Mouse (Mus musculus): Measurements from ENCODE around the gene Nnmt.

Gene Nnmt

GRCm38 (mm10) chr9:48633147-48633546 is 28.2 kb upstream of the Nnmt start:
- no peak for DNase-seq

- no peak for DNase-seq
Measured at GRCm38 (mm10) chr9:48619268-48619667, 14.3 kb upstream of the Nnmt start.

DNA sequence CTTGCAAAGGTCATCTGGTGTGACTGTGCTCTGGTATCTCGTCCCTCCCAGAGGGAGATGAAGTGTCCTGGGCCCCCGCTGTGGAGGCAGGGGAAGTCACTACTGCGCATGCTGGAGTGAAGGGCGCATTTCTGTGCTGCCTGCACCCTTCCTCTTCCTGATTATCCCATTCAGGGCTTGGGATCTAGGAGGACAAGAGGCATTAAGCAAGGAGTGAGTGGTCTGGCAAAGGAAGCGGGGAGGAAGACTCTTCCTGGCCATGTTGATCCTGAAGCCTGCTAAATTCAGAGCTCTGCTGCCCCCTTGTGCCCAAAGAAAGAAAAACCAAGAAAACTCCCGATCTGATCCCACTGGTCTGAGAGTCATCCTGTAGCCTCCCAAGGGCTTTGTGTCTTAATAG is 13.6 kb upstream of the Nnmt start:
- peak; percentile 58 to 61 for DNase-seq

GRCm38 (mm10) chr9:48618111-48618510 is 13.2 kb upstream of the Nnmt start:
- DNase-seq = no peak

DNA sequence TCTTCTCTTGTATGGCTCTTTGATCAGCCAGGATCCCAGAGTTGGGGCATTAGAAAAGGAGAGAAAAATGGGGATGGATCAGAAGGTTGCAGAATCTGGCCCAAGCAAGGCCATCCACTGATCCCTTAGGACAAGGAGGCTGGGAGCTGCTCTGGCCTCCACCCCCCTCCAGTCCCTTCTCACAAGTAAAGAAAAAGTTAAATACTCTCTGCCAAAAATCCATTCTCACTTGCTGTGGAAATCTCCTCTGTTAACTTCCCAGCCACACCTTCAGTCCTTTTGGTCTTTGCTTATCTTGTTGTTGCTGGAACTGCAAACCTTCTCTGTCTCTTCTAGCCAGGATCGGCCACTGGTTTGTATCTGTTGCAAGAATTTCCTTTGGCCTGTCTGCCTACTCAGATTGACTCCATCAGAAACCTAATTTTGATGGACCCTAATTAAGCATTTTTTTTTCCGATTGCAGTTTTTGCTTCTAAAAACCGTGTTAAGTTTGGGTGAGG is 12.6 kb upstream of the Nnmt start:
- DNase-seq = no peak

- no peak for DNase-seq
Measured at GRCm38 (mm10) chr9:48613221-48613620, 8.3 kb upstream of the Nnmt start.

DNA sequence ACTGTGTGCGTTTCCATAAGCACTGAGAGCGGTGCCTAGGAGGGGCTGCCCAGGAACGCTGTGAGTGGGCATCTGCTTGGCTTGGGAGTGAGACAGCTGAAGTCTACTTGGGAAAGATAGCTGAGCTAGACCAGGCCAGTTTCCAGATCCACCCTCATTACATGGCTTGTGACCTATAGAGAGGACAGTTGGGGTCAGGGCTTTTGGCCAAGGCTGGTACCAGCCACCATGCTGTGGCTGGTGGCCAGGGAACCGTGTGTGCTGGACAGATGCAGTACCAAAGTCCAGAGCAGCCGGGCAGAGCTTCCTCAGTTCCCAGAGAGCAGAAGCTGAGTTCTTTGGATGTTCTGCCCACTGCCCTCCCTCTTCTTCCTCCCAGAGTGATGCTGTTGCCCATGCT is 7.6 kb upstream of the Nnmt start:
- DNase-seq = no peak

DNA sequence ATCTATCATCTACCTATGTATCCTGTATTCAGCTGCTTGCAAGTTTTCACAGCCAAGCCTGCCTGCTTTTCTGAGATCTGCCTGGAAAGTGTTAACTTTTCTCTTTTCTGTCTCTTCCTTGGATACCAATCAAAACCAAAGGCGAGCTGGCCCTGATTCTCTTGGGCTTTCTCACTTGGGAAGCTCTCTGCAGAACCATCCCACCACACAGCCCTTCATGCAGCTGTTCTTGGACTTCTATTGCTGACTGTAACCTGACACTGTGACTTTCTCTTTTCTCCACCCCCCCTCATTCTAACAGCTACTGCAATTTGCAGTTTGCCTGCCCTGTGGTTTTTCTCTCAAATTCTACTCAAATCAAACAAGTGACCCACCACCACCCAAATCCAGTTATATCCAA is 6.1 kb upstream of the Nnmt start:
- DNase-seq = no peak

- DNase-seq = no peak
Measured at GRCm38 (mm10) chr9:48609734-48610133, 4.8 kb upstream of the Nnmt start.

- no peak for DNase-seq
Measured at GRCm38 (mm10) chr9:48607417-48607816, 2.5 kb upstream of the Nnmt start.

GRCm38 (mm10) chr9:48606171-48606570 is 1.2 kb upstream of the Nnmt start:
- no peak for DNase-seq

- DNase-seq = no peak
Measured at GRCm38 (mm10) chr9:48605697-48606096, 744 bp upstream of the Nnmt start.

DNA sequence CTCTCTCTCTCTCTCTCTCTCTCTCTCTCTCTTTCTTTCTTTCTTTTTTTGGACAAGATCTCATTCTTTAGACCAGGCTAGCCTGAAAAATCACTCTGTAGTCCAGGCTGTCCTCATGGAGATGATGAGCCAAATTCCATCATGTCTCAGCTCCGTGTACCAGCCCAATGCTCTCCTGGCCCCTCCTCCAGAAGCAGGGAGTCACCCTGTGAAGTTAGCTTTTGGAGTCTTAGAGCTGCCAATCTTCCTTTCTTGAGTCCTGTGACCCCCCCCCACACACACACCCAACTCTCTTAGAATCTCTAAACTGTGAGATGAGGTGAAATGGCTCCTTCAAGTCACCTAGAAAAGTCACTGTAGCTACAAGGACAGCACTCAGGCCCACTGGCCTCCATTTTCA is 727 bp downstream of the Nnmt start:
- DNase-seq = no peak

GRCm38 (mm10) chr9:48600881-48601280 is 4.1 kb downstream of the Nnmt start:
- no peak for DNase-seq

DNA sequence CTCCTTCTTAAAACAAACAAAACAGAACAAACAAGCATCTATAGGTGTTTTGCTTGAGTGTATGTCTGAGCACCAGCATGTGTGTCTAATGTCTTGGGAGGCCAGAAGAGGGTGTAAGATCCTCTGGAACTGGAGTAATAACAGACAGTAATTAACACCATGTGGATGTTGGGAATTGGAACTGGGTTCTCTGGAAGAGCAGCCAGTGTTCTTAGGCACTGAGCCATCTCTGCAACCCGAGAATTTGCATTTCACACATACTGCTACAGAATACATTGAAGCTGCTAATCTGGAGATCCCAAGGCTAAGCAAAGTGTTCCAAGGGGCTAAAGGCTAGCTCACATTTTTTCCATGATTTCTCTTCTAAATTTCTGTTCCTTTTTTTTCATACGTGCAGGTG is 4.9 kb downstream of the Nnmt start:
- no peak for DNase-seq

DNA sequence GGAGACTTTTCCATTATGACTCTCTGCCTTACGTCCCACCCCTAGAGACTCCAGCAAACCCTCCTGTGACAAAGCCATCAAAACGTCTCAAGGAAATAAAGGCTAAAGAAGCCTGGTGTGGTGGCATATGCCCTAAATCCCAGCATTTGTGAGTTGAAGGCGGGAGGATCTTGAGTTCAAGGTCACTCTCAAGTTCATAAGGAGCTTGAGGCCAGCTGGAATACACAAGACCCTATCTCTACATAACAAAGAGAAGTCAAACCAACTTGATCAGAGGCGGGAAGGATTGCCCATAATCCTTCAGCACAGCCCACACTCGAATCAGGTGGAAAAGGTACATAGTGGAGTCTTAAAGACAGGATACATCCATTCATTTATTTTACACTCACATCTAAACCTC is 7.5 kb downstream of the Nnmt start:
- no peak for DNase-seq

DNA sequence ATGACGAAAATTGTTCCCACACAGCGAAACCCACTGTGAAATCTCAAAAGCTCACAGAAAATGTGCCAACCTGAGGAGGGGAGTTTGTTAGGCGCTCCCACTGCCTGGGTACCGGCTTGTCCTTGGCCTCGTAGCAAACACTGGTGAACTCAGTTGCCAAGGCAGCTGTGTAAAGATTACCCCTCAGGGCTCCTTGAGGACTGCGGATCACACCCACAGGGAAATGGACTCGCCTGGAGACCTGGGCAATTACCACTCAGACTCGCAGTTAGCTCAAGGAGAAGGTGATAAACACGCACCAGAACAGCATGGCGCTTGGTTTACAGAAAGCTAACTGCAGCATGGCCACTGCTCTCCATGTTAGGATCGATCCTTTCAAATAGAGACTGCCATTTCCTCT is 8.0 kb downstream of the Nnmt start:
- no peak for DNase-seq

DNA sequence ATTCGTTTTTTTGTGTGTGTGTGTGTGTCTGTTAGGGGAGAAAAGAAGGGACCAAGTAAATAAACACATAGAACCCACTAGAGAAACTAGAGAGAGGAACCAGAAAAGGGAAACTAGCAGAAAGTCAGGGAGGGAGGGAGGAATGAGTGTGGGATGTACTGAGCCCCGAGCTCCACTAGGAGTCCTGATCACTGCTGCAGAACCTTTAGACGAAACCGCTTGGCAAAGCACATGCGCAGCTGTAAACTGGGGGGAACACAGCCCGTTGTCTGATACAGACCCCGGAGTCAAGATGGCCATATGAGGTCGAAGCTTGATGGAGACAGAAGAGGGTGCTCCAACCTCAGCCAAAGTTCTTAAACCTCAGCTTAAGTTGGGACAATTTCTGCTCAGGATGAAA is 11.0 kb downstream of the Nnmt start:
- no peak for DNase-seq

GRCm38 (mm10) chr9:48590606-48591005 is 14.3 kb downstream of the Nnmt start:
- no peak for DNase-seq

DNA sequence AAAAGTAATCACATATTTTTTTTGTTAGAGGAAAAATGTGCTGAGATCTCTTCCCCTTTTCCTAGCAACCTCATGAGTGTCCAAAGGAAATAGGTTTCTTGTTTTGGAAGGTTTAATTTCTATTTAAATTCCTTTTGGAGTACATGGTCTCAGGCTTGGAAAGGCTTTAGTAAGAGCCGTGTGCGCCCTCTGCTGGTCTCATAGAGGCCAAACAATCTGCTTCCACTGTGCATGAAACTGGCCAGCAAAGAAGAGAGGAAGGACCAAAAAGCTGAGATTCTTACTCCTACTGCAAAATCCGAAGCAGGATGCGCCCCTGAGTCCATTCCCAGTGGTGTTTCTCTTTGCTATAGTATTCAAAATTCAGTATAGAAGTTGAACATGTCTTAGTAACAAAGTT is 18.6 kb downstream of the Nnmt start:
- DNase-seq = peak; percentile 71 to 72

DNA sequence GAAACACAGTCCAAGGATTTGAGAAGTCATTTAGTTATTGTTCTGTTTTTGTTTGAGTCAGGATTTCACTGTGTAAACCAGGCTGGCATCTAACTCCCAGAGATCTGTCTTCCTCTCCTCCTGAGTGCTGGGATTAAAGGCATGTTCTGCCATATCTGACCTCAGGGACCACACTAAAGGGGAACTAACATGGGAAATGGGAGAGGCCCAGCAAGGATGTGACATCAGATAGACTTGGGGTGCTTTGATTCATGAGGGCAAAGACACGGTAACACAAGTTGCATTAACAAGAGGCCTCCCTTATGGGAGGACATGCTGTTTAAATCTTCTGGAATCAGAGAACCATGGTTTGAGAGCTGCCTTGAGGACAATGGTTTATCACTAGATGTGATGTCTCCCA is 24.1 kb downstream of the Nnmt start:
- no peak for DNase-seq

DNA sequence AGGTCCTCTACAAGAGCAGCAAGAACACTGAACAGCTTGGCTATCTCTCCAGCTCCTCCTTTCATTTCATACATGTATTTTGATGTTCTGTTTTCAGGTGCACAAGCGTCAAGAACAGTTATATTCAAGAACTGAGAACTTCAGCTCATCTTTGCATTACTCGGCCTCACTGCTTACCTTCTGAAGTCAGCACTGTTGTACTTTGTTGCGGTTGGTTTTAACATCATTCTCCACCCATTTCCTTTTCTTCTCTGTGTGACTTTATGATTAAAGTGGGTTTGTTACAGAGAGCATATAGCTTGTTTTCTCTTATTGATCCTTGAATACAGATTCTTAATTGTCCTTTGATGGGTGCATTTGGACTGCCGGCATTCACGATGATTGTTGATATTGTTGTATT is 42.6 kb downstream of the Nnmt start:
- no peak for DNase-seq

- peak; percentile 67 to 69 for DNase-seq
Measured at GRCm38 (mm10) chr9:48559482-48560139, 45.3 kb downstream of the Nnmt start.

GRCm38 (mm10) chr9:48558637-48559036 is 46.3 kb downstream of the Nnmt start:
- peak; percentile 80 to 84 for DNase-seq

DNA sequence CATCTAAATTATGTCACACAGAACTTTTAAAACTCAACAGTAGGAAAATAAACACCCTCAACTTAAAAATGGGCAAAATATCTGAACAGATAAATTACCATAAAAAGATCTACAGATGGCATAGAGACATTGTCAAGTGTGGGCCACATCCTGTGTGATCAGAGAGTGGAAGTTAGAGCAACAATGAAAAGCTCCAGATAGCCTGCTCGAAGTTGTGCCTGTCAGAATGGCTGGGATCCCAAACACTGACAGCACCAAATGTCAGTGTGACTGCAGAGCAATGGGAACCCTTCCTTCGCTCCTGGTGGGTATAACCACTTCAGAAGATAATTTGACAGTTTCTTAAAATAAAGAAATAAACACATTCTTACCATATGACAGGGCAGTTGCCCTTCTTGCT is 55.9 kb downstream of the Nnmt start:
- DNase-seq = no peak

Data from B cell, adult 2 months (primary cell).